Mouse (Mus musculus) erythroblast, embryonic 14.5 days (primary cell): ENCODE measurements around the gene Kin. TPM values are rescaled to one million over a fixed set of nuclear protein-coding genes. Genes with fewer than 3 reads are reported as not detected.

Source experiments
- H3K27me3 ChIP-seq: 2 replicates; pipeline ENCODE4 v1.6.1; 2012; ENCODE audit warnings: inconsistent platforms; ENCODE audit not compliant: control insufficient read depth
- H3K36me3 ChIP-seq: 2 replicates; pipeline ENCODE4 v1.6.1; 2012; ENCODE audit warnings: mild to moderate bottlenecking, inconsistent platforms; ENCODE audit not compliant: control insufficient read depth
- H3K4me1 ChIP-seq: 2 replicates; pipeline ENCODE4 v1.6.1; 2012; ENCODE audit warnings: inconsistent platforms; ENCODE audit not compliant: control insufficient read depth
- H3K4me3 ChIP-seq: replicated peaks from 2 replicates; pipeline ENCODE3; 2012; ENCODE audit warnings: moderate library complexity, mild to moderate bottlenecking, inconsistent platforms
- H3K9me3 ChIP-seq: 2 replicates; pipeline ENCODE4 v1.6.1; 2012; ENCODE audit warnings: low read length, inconsistent platforms, mixed read lengths; ENCODE audit not compliant: control insufficient read depth
- GATA1 ChIP-seq: IDR thresholded peaks from 2 replicates; pipeline ENCODE4 v1.6.1; 2012; ENCODE audit warnings: low read length, inconsistent platforms, mixed read lengths
- TAL1 ChIP-seq: IDR thresholded peaks from 3 replicates; pipeline ENCODE4 v1.6.1; 2012; ENCODE audit warnings: low read length, inconsistent platforms, mixed read lengths
- polyA plus RNA-seq: library from polyadenylated mRNA; stranded (reverse); fragments of >175 nt; gene quantifications from 2 replicates; pipeline ENCODE4 v1.2.3, GENCODE M21; 2012

Gene Kin
- polyA plus RNA-seq, 1 experiment: 0.57 TPM

DNA sequence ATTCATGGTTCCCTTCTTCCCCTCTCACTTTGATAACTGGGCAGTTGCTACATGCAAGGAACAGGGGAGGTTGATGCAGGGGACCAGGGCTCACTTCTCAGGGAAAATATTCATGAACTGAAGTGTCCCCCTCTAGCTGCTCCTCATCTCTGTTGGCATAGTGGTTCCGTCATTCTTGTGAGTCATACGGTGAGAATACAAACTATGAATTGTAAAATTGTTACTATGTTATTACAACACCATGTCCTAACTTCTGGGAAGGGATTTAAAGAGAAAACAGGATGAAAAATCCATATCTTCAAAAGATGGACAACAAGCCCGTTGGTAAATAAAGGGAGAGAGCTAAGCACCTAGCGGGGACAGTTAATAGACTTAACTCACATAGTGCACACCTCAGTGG, 50.9 kb downstream of the Kin start, which contains the start of gene Itih2:
TSS of gene Itih2 (minus strand) at position 101 of the 400 bp plus-strand sequence.
- TF ChIP-seq TAL1: no peak
- TF ChIP-seq GATA1: no peak
- Histone ChIP-seq H3K36me3 (no peaks in the 10 kb centered on the region), H3K4me3 (peak within 1 kb of the TSS; percentile 36), H3K27me3 (no peaks in the 10 kb centered on the region), H3K4me1 (no peaks in the 10 kb centered on the region), H3K9me3 (no peaks in the 10 kb centered on the region)

DNA sequence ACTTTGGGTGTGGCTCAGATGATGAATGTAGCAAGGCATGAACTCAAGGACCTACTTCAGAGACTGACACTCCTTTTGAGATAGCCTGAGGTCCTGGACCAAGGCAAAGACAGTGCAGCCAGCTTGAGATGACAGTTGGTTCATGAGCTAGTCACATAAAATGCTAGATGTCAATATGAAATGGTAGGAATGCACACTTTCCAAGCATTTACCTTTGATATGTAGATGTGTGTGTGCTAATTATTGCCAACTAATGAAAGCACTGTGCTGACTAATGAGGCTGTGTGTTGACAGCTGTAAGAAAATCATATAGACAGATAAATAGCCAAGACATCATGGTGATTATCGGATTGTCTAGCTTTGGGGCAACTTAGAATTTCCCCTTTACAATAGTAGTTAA, 51.7 kb downstream of the Kin start:
- Histone ChIP-seq H3K4me3 (no peak overlapping the region), H3K36me3 (no peaks in the 10 kb centered on the region), H3K9me3 (no peaks in the 10 kb centered on the region), H3K27me3 (no peaks in the 10 kb centered on the region), H3K4me1 (no peaks in the 10 kb centered on the region)
- no peak for TF ChIP-seq TAL1

GRCm38 (mm10) chr2:10133941-10134340, 53.5 kb downstream of the Kin start:
- Histone ChIP-seq H3K4me3 (no peak overlapping the region), H3K4me1 (no peaks in the 10 kb centered on the region), H3K9me3 (no peaks in the 10 kb centered on the region), H3K36me3 (no peaks in the 10 kb centered on the region), H3K27me3 (no peaks in the 10 kb centered on the region)
- TF ChIP-seq GATA1 (no peak), TAL1 (no peak)

GRCm38 (mm10) chr2:10137320-10137719, 56.9 kb downstream of the Kin start:
- Histone ChIP-seq H3K27me3 (no peaks in the 10 kb centered on the region), H3K36me3 (no peaks in the 10 kb centered on the region), H3K4me1 (no peaks in the 10 kb centered on the region), H3K4me3 (no peak overlapping the region), H3K9me3 (no peaks in the 10 kb centered on the region)
- no peak for TF ChIP-seq TAL1
- TF ChIP-seq GATA1: no peak

DNA sequence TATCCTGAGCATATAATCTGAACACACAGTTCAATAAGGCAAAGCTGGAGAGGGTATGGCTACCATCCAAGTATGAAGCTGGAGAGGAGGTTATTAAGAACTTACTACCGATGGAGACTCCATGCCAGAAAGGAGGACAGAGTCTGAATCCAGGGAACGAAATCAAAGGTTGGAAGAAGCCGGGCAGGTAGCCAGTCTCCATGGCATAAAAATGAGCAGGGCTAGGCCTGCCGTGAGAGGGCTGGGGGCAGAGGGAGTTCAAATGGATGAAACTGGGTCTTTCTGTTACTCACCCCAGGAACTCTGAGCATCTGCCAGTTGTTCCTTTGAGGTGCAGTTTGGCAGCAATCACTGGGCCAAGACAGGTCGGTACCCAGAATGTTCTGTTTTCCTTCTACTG, 60.1 kb downstream of the Kin start:
- no peak overlapping the region for H3K4me3 ChIP-seq
- TF ChIP-seq TAL1 (no peak), GATA1 (no peak)
- no peaks in the 10 kb centered on the region for H3K4me1 ChIP-seq
- H3K36me3 ChIP-seq: no peaks in the 10 kb centered on the region
- H3K9me3 ChIP-seq: no peaks in the 10 kb centered on the region
- H3K27me3 ChIP-seq: no peaks in the 10 kb centered on the region

Other genes with a start within 250 kb of the Kin start
- not detected in 2 replicates for gene 4930412O13Rik, start 199.3 kb upstream of the Kin start, polyA plus RNA-seq
- gene 9230102O04Rik, start 191.1 kb upstream of the Kin start, polyA plus RNA-seq: not detected in 2 replicates
- gene Gata3, start 190.6 kb upstream of the Kin start, polyA plus RNA-seq: 0.04 TPM in 1 of 2 replicates, not detected in the other
- gene Taf3, start 32.0 kb upstream of the Kin start, polyA plus RNA-seq: 2.7 and 3.4 TPM in 2 replicates
- 2.1 and 2.2 TPM in 2 replicates for gene Atp5c1, start 83 bp upstream of the Kin start, polyA plus RNA-seq
- 0.06 and 0.10 TPM in 2 replicates for gene Itih2, start 50.8 kb downstream of the Kin start, polyA plus RNA-seq
- not detected in 2 replicates for gene Itih5, start 73.0 kb downstream of the Kin start, polyA plus RNA-seq